Mouse (Mus musculus) CH12.LX (cell line): ENCODE data around the gene Ikzf2.

ENCODE experiments used
- CTCF ChIP-seq, 2 experiments: IDR thresholded peaks in 1 of 2; conservative IDR thresholded peaks in 1 of 2; 2 replicates each; pipeline ENCODE4 v1.5.1; 2011 to 2012; ENCODE audit warnings: low read depth in 2 of 2, low read length in 2 of 2, improper control_type of control experiment in 1 of 2, inconsistent platforms in 1 of 2, mild to moderate bottlenecking in 1 of 2, moderate library complexity in 1 of 2
- E2F4 ChIP-seq: IDR thresholded peaks from 2 replicates; pipeline ENCODE4 v1.6.1; 2011; ENCODE audit warnings: low read depth, low read length, improper control_type of control experiment; ENCODE audit not compliant: insufficient replicate concordance
- ELF1 ChIP-seq: IDR thresholded peaks from 2 replicates; pipeline ENCODE4 v1.6.1; 2014; ENCODE audit warnings: low read depth, mild to moderate bottlenecking, inconsistent platforms, low read length, improper control_type of control experiment
- EP300 ChIP-seq: IDR thresholded peaks from 2 replicates; pipeline ENCODE4 v1.6.1; 2011; ENCODE audit warnings: low read length, improper control_type of control experiment
- GABPA ChIP-seq: IDR thresholded peaks from 2 replicates; pipeline ENCODE4 v1.6.1; 2012; ENCODE audit warnings: low read depth, low read length, improper control_type of control experiment, inconsistent platforms; ENCODE audit not compliant: insufficient replicate concordance
- MAX ChIP-seq: IDR thresholded peaks from 2 replicates; pipeline ENCODE4 v1.6.1; 2011; ENCODE audit warnings: low read length, improper control_type of control experiment
- NELFE ChIP-seq: IDR thresholded peaks from 2 replicates; pipeline ENCODE4 v1.6.1; 2011; ENCODE audit warnings: low read depth, low read length, improper control_type of control experiment
- POLR2A ChIP-seq: IDR thresholded peaks from 2 replicates; pipeline ENCODE4 v1.6.1; 2011; ENCODE audit warnings: low read depth, mild to moderate bottlenecking, improper control_type of control experiment, low read length
- USF1 ChIP-seq: IDR thresholded peaks from 2 replicates; pipeline ENCODE4 v1.6.1; 2014; ENCODE audit warnings: low read depth, mild to moderate bottlenecking, inconsistent platforms, low read length, improper control_type of control experiment
- ZKSCAN1 ChIP-seq: IDR thresholded peaks from 2 replicates; pipeline ENCODE4 v1.6.1; 2012; ENCODE audit warnings: low read depth, inconsistent platforms, low read length, improper control_type of control experiment, borderline replicate concordance
- ZNF384 ChIP-seq: IDR thresholded peaks from 2 replicates; pipeline ENCODE4 v1.6.1; 2012; ENCODE audit warnings: low read depth, low read length, improper control_type of control experiment, inconsistent platforms

DNA sequence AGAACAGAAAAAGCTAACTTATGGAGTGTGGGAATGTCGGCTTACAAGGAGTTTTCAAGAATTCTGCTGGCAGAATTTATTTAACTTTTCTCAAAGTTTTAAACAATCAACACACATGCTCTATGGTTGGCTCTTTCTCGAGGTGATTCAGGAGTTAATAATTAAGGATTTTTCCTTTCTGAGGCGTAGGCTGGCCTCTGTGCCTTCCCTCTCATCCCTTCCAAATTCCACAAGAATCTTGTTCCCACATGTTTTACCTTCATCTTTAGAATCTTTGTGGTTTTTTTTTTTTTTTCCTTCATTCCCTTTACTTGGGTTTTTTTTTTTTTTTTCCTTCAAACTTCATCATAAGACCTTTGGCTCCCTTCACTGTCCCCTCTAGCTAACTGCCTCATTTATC is 178.8 kb downstream of the Ikzf2 start:
- TF ChIP-seq POLR2A (no peak), CTCF (conservative IDR thresholded peaks at IDR 0.05 in 1 of 2, IDR thresholded peaks at IDR 0.05 in 1 of 2; ENCODE audit: low read depth in 2 of 2, low read length in 2 of 2) (no peak), ZKSCAN1 (no peak), E2F4 (no peak), ZNF384 (no peak), GABPA (no peak), NELFE (no peak), EP300 (no peak), USF1 (no peak), MAX (no peak), ELF1 (no peak)
